Mouse (Mus musculus) kidney, adult 2 months (tissue): ENCODE measurements around the gene Cyp4a31.

Experiments used
- CTCF ChIP-seq: fragments of 200-500 bp; conservative IDR thresholded peaks from 2 replicates; pipeline ENCODE4 v1.5.1; 2011; ENCODE audit warnings: low read depth, mild to moderate bottlenecking, control low read depth, low read length, moderate library complexity, mixed read lengths; ENCODE audit not compliant: insufficient read depth, insufficient read length
- POLR2A ChIP-seq: fragments of 200-500 bp; IDR thresholded peaks from one replicate; pipeline ENCODE4 v1.6.1; 2011; ENCODE audit warnings: low read depth, low read length, control low read depth

- TF ChIP-seq POLR2A (no peak), CTCF (no peak)
Observed at GRCm38 (mm10) chr4:115552726-115553125, 10.7 kb upstream of the Cyp4a31 start.
